Mouse (Mus musculus): ENCODE measurements around the gene Olfr498. TPM values are rescaled to one million over a fixed set of nuclear protein-coding genes. Genes with fewer than 3 reads are reported as not detected.

The Olfr498 gene
- not detected for total RNA-seq (2021)

DNA sequence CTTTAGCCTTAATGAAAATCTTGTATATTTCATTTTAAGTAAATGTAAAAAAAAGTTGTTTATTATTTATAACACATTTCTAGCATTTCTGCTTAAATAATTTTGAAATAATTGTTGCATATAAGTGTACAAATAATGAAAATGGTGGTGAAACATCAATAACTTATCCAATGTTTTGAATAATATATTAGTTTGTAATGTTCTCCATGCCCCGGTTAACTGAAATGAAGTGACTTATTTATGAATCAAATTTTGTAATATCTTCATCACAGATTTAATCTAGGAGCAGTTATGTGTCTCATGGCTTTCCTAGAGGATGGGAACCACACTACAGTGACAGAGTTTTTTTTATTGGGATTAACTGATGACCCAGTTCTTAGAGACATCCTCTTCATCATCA, at the start of gene Olfr498:
Gene Olfr498 (plus strand): TSS at position 301 of the 400 bp plus-strand sequence.
- intact Hi-C loops (cut with DNase I) = no loop called here
- DNase-seq (ENCODE audit: low spot score in 2 of 2) = no peak

DNA sequence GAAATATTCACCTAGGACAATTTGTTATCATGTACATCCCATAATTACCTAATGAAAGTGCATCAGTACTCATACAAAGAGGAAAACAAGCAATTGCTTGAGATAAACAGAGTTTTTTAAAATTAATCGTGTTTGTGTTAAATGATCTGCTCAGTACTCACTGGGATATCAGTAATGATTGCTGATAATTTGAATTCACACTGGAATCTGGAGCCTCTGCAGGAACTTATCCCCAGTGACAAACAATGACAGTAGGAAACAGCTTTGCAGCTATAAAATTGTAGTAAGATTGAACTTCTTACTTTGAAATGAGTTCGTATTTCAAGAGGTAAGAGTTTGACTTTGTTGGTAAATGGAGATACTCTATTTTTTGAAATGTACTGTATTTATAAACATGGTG, 45.0 kb upstream of the Olfr498 start, which contains the start of gene Olfr497:
Gene Olfr497 (plus strand): TSS at position 301 of the 400 bp plus-strand sequence.
- DNase-seq (ENCODE audit: low spot score in 2 of 2) = no peak
- intact Hi-C loops (cut with DNase I) = no loop called here

Other genes with a start within 250 kb of the Olfr498 start
- gene Olfr488, start 207.0 kb upstream of the Olfr498 start, total RNA-seq (2021) = not detected
- not detected for gene Olfr490, start 176.4 kb upstream of the Olfr498 start, total RNA-seq (2021)
- not detected for gene Olfr491, start 151.9 kb upstream of the Olfr498 start, total RNA-seq (2021)
- not detected for gene Olfr492, start 141.7 kb upstream of the Olfr498 start, total RNA-seq (2021)
- gene Olfr493, start 118.3 kb upstream of the Olfr498 start, total RNA-seq (2021) = not detected
- gene Olfr494, start 100.0 kb upstream of the Olfr498 start, total RNA-seq (2021) = not detected
- gene Olfr495, start 72.2 kb upstream of the Olfr498 start, total RNA-seq (2021) = not detected
- not detected for gene Olfr497, start 44.9 kb upstream of the Olfr498 start, total RNA-seq (2021)
- not detected for gene Olfr502, start 59.7 kb downstream of the Olfr498 start, total RNA-seq (2021)
- not detected for gene Olfr503, start 79.2 kb downstream of the Olfr498 start, total RNA-seq (2021)
- not detected for gene Olfr504, start 100.5 kb downstream of the Olfr498 start, total RNA-seq (2021)
- not detected for gene Olfr506, start 145.5 kb downstream of the Olfr498 start, total RNA-seq (2021)
- not detected for gene Olfr507, start 156.5 kb downstream of the Olfr498 start, total RNA-seq (2021)
- not detected for gene Olfr508, start 164.7 kb downstream of the Olfr498 start, total RNA-seq (2021)
- gene Olfr509, start 186.6 kb downstream of the Olfr498 start, total RNA-seq (2021) = under 1 TPM in 1 of 2 experiments, not detected in 1; 0.09 TPM
- gene Olfr510, start 201.1 kb downstream of the Olfr498 start, total RNA-seq (2021) = not detected
- gene Olfr512, start 248.0 kb downstream of the Olfr498 start, total RNA-seq (2021) = not detected

All from left cerebral cortex, postnatal 25 days (tissue).